Mouse (Mus musculus) forebrain, embryonic 16.5 days (tissue): ENCODE results near the gene Zar1l. TPM values are rescaled to one million over a fixed set of nuclear protein-coding genes. Genes with fewer than 3 reads are reported as not detected.
"Not testable (repeated sequence)": the region's sequence is repeated elsewhere in the genome, so short reads cannot be mapped to it uniquely, and the experiment has no call there.

Experiments
- ATAC-seq: fragments of 200-750 bp; cut with Nextera tagmentation; 2 replicates; pipeline ENCODE4 v1.8.0; 2017; ENCODE audit warnings: mild to moderate bottlenecking, moderate library complexity
- H3K27ac ChIP-seq: fragments of 300-500 bp; sonication (generic); 2 replicates; pipeline ENCODE4 v1.5.1; 2014; ENCODE audit warnings: low read length, control low read depth
- H3K27me3 ChIP-seq: fragments of 300-500 bp; sonication (generic); replicated peaks from 2 replicates; pipeline ENCODE4 v1.6.1; 2014; ENCODE audit warnings: low read length; ENCODE audit not compliant: control insufficient read depth, insufficient read depth
- H3K36me3 ChIP-seq: fragments of 300-500 bp; sonication (generic); 2 replicates; pipeline ENCODE4 v1.6.1; 2014; ENCODE audit not compliant: control insufficient read depth, insufficient read depth
- H3K4me1 ChIP-seq: fragments of 300-500 bp; sonication (generic); replicated peaks from 2 replicates; pipeline ENCODE4 v1.6.1; 2014; ENCODE audit warnings: low read length; ENCODE audit not compliant: control insufficient read depth, insufficient read depth
- H3K4me2 ChIP-seq: fragments of 300-500 bp; sonication (generic); 2 replicates; pipeline ENCODE4 v1.6.1; 2014; ENCODE audit warnings: mild to moderate bottlenecking, low read length, control low read depth
- H3K4me3 ChIP-seq: fragments of 300-500 bp; sonication (generic); replicated peaks from 2 replicates; pipeline ENCODE4 v1.5.1; 2014; ENCODE audit warnings: mild to moderate bottlenecking, low read length, control low read depth
- H3K9ac ChIP-seq: fragments of 300-500 bp; sonication (generic); replicated peaks from 2 replicates; pipeline ENCODE4 v1.6.1; 2014; ENCODE audit warnings: low read depth, low read length, control low read depth
- H3K9me3 ChIP-seq: fragments of 300-500 bp; sonication (generic); 2 replicates; pipeline ENCODE4 v1.6.1; 2016; ENCODE audit warnings: low read length; ENCODE audit not compliant: control insufficient read depth
- WGBS: fragments of 180-500 bp; shearing (Covaris S2); extraction: QIAGEN DNeasy Blood & Tissue Kit; methylation state at CpG from one replicate; pipeline ENCODE4 v1.1.7; 2014; 5-methylcytosine and 5-hydroxymethylcytosine counted together
- polyA plus RNA-seq: library from polyadenylated mRNA; unstranded; fragments of >200 nt; fragmentation: Nextera tagmentation; extraction: Ambion mirVana; gene quantifications from 2 replicates; pipeline ENCODE4 v1.2.1, GENCODE M21; 2015

Gene Zar1l
- polyA plus RNA-seq, 1 experiment from 2014 or later: not detected

GRCm38 (mm10) chr5:150491573-150492173, 26.3 kb downstream of the Zar1l start:
- not testable (repeated sequence) for H3K4me3 ChIP-seq, H3K27me3 ChIP-seq, H3K4me1 ChIP-seq, H3K9me3 ChIP-seq, H3K9ac ChIP-seq, ATAC-seq, H3K4me2 ChIP-seq, H3K27ac ChIP-seq
- H3K36me3 ChIP-seq: peaks cover 11% of the 10 kb centered on the region
- 86% methylated on average over 4 of the region's 4 CpGs for WGBS

- H3K9ac ChIP-seq: no peak overlapping the region
- 80% methylated on average over 8 of the region's 8 CpGs for WGBS
- H3K27me3 ChIP-seq: no peaks in the 10 kb centered on the region
- no peak overlapping the region for H3K4me2 ChIP-seq
- H3K27ac ChIP-seq: no peak overlapping the region
- ATAC-seq: no peak
- H3K36me3 ChIP-seq: peaks cover 6% of the 10 kb centered on the region
- H3K9me3 ChIP-seq: no peaks in the 10 kb centered on the region
- H3K4me3 ChIP-seq: no peak overlapping the region
- H3K4me1 ChIP-seq: no peaks in the 10 kb centered on the region
Observed at GRCm38 (mm10) chr5:150490821-150491220, 27.1 kb downstream of the Zar1l start.

- H3K36me3 ChIP-seq: peaks cover 2% of the 10 kb centered on the region
- no peak overlapping the region for H3K27ac ChIP-seq
- no peak for ATAC-seq
- H3K4me2 ChIP-seq: no peak overlapping the region
- 92% methylated on average over 3 of the region's 3 CpGs for WGBS
- no peaks in the 10 kb centered on the region for H3K9me3 ChIP-seq
- no peak overlapping the region for H3K9ac ChIP-seq
- no peak overlapping the region for H3K4me3 ChIP-seq
- no peaks in the 10 kb centered on the region for H3K4me1 ChIP-seq
- H3K27me3 ChIP-seq: no peaks in the 10 kb centered on the region
Observed at GRCm38 (mm10) chr5:150490285-150490684, 27.7 kb downstream of the Zar1l start.

- no peak overlapping the region for H3K4me2 ChIP-seq
- ATAC-seq: no peak
- no peaks in the 10 kb centered on the region for H3K4me1 ChIP-seq
- H3K27me3 ChIP-seq: no peaks in the 10 kb centered on the region
- no peak overlapping the region for H3K9ac ChIP-seq
- peaks cover 2% of the 10 kb centered on the region; the same call in 1 of the 2 replicates for H3K36me3 ChIP-seq
- H3K27ac ChIP-seq: no peak overlapping the region
- no peak overlapping the region for H3K4me3 ChIP-seq
- no peaks in the 10 kb centered on the region for H3K9me3 ChIP-seq
- WGBS: 65% methylated on average over 3 of the region's 3 CpGs
Observed at GRCm38 (mm10) chr5:150485198-150485597, 32.8 kb downstream of the Zar1l start.

- no peak overlapping the region for H3K4me3 ChIP-seq
- H3K4me2 ChIP-seq: no peak overlapping the region
- H3K36me3 ChIP-seq: peaks cover 2% of the 10 kb centered on the region; the same call in 1 of the 2 replicates
- no peak overlapping the region for H3K27ac ChIP-seq
- ATAC-seq: no peak
- no peak overlapping the region for H3K9ac ChIP-seq
- WGBS: 86% methylated on average over 4 of the region's 4 CpGs
- H3K4me1 ChIP-seq: no peaks in the 10 kb centered on the region
- no peaks in the 10 kb centered on the region for H3K27me3 ChIP-seq
- no peaks in the 10 kb centered on the region for H3K9me3 ChIP-seq
Observed at GRCm38 (mm10) chr5:150478612-150479011, 39.4 kb downstream of the Zar1l start.

- Histone ChIP-seq H3K27ac (no peak overlapping the region), H3K27me3 (no peaks in the 10 kb centered on the region), H3K4me3 (no peak overlapping the region), H3K4me2 (no peak overlapping the region), H3K4me1 (no peaks in the 10 kb centered on the region), H3K9ac (no peak overlapping the region), H3K9me3 (0 out of 2 replicates have a peak, but pooled peaks cover 3% of the 10 kb centered on the region), H3K36me3 (no peaks in the 10 kb centered on the region; the same call in 1 of the 2 replicates)
- ATAC-seq: no peak
- 88% methylated on average over 4 of the region's 4 CpGs for WGBS
Observed at GRCm38 (mm10) chr5:150477364-150477763, 40.6 kb downstream of the Zar1l start.

- no peak overlapping the region for H3K4me2 ChIP-seq
- H3K4me3 ChIP-seq: no peak overlapping the region
- no peaks in the 10 kb centered on the region for H3K27me3 ChIP-seq
- no peaks in the 10 kb centered on the region for H3K4me1 ChIP-seq
- H3K9ac ChIP-seq: no peak overlapping the region
- H3K36me3 ChIP-seq: peaks cover 13% of the 10 kb centered on the region
- 0 out of 2 replicates have a peak, but pooled peaks cover 2% of the 10 kb centered on the region for H3K9me3 ChIP-seq
- no peak for ATAC-seq
- 82% methylated on average over 6 of the region's 6 CpGs for WGBS
- no peak overlapping the region for H3K27ac ChIP-seq
Observed at GRCm38 (mm10) chr5:150468431-150468830, 49.5 kb downstream of the Zar1l start.

- Histone ChIP-seq H3K4me1 (no peaks in the 10 kb centered on the region), H3K4me2 (no peak overlapping the region), H3K36me3 (peaks cover 8% of the 10 kb centered on the region), H3K27me3 (no peaks in the 10 kb centered on the region), H3K4me3 (no peak overlapping the region), H3K27ac (no peak overlapping the region), H3K9me3 (no peaks in the 10 kb centered on the region), H3K9ac (no peak overlapping the region)
- WGBS: 76% methylated on average over 12 of the region's 12 CpGs
- ATAC-seq: no peak
Observed at GRCm38 (mm10) chr5:150466132-150466531, 51.8 kb downstream of the Zar1l start.

- Histone ChIP-seq H3K27me3 (no peaks in the 10 kb centered on the region), H3K36me3 (peaks cover 8% of the 10 kb centered on the region), H3K4me3 (no peak overlapping the region), H3K4me1 (no peaks in the 10 kb centered on the region), H3K27ac (no peak overlapping the region), H3K9ac (no peak overlapping the region), H3K4me2 (no peak overlapping the region), H3K9me3 (no peaks in the 10 kb centered on the region)
- no peak for ATAC-seq
- WGBS: 77% methylated on average over 6 of the region's 6 CpGs
Observed at GRCm38 (mm10) chr5:150465218-150465617, 52.7 kb downstream of the Zar1l start.

- H3K9me3 ChIP-seq: no peaks in the 10 kb centered on the region
- no peak overlapping the region for H3K9ac ChIP-seq
- H3K4me3 ChIP-seq: no peak overlapping the region
- H3K27ac ChIP-seq: no peak overlapping the region
- no peaks in the 10 kb centered on the region for H3K27me3 ChIP-seq
- ATAC-seq: no peak
- H3K4me2 ChIP-seq: no peak overlapping the region
- no peaks in the 10 kb centered on the region for H3K4me1 ChIP-seq
- peaks cover 8% of the 10 kb centered on the region for H3K36me3 ChIP-seq
- 55% methylated on average over 3 of the region's 3 CpGs for WGBS
Observed at GRCm38 (mm10) chr5:150464721-150465120, 53.2 kb downstream of the Zar1l start.
